Mouse (Mus musculus) yolk sac, embryonic 10.5 days (tissue): ENCODE results near the gene Lrrc40.
A peak's percentile ranks its signal among the peaks of the same experiment; 100 is the strongest.

Experiments used
- DNase-seq: peaks from one replicate; pipeline ENCODE4 v3.0.0-alpha.2; 2017; ENCODE audit warnings: low spot score

The Lrrc40 gene

GRCm38 (mm10) chr3:158036329-158036988, at the start of gene Lrrc40, which contains the start of gene Srsf11:
Gene Lrrc40, plus strand, starts transcription at chr3:158036662.
Gene Srsf11, minus strand, starts transcription at chr3:158036639.
- peak; percentile 94 for DNase-seq

- peak; percentile 79 for DNase-seq
Observed at GRCm38 (mm10) chr3:157993322-157993721, 43.1 kb upstream of the Lrrc40 start.

GRCm38 (mm10) chr3:157995726-157996125, 40.7 kb upstream of the Lrrc40 start:
- DNase-seq, result no peak

GRCm38 (mm10) chr3:157998742-157999369, 37.6 kb upstream of the Lrrc40 start:
- DNase-seq, result no peak

DNA sequence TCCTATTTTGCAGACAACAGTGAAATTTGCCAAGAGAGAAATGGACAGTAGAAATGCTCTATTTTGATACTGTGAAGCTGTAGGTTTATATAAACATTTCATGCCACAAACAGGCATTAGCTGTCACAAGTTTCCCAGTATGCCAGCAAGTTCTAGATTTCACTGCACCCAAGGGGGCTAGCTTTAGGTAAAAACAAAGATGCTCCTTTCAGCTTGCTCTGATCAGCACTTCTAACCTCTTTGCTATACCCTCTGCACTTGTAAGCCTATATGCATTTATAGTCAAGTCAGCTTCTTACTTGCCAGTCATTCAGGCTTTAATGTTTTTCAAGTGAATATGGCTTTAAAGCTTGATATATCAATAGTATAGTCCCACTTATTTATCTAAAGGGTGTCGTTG, 27.8 kb upstream of the Lrrc40 start:
- DNase-seq, result no peak

- no peak for DNase-seq
Observed at GRCm38 (mm10) chr3:158009762-158010320, 26.6 kb upstream of the Lrrc40 start.

- peak; percentile 89 for DNase-seq
Observed at GRCm38 (mm10) chr3:158031371-158031925, 5.0 kb upstream of the Lrrc40 start.

DNA sequence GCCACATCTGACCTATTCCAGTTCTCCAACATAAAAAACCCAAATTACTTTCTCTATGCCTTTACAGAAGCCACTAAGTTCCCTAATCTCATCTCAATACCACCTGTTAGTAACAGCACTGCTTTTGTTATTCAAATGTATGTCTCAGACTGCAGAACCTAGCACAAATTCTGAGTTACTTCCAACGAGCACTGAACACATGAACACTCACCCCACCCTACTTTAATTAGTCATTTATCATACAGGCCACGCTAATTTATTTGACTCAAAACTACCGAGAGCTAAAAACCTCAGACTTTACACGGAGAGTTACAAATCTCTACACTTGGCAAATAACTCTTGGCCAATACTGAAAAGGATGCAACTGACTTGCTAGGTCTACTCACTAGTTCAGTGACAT, 4.4 kb upstream of the Lrrc40 start:
- no peak for DNase-seq

- no peak for DNase-seq
Observed at GRCm38 (mm10) chr3:158035866-158036265, 596 bp upstream of the Lrrc40 start.

- no peak for DNase-seq
Observed at GRCm38 (mm10) chr3:158038106-158038505, 1.6 kb downstream of the Lrrc40 start.

GRCm38 (mm10) chr3:158040755-158041154, 4.3 kb downstream of the Lrrc40 start:
- no peak for DNase-seq

- DNase-seq, result no peak
Observed at GRCm38 (mm10) chr3:158049508-158049907, 13.0 kb downstream of the Lrrc40 start.

DNA sequence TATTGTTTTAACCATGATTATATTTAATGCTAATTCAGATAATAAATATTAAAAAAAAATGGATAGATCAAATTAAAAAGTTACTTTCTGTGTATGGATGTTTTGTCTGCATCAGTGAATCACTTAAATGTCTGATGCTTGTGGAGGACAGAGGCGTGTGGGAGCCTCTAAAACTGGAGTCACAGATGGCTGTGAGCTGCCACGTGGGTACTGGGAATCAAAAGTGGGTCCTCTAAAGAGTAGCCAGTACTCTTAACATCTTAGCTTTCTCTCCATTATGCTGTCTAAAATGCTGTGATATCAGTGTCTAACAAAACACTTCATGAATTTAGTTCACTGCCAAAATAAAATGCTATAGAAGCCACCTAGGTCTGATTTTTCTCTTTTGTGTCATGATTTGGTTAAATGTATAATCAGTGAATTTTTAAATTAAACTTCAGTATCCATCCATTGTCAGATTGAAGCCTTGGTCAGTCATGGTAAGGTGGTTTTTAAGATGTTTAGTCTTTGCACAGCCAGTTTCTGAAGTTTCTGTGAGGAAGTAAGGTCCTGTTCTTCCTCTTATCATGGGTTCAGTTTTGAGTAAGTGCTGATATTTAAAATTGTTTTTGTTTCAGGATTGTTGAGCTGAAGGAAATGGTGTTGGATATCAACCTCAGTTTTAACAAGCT, 24.3 kb downstream of the Lrrc40 start:
- DNase-seq, result no peak

- DNase-seq, result no peak
Observed at GRCm38 (mm10) chr3:158061811-158062523, 25.5 kb downstream of the Lrrc40 start.

- DNase-seq, result no peak
Observed at GRCm38 (mm10) chr3:158065256-158065655, 28.8 kb downstream of the Lrrc40 start.

- DNase-seq, result no peak
Observed at GRCm38 (mm10) chr3:158067916-158068315, 31.5 kb downstream of the Lrrc40 start.

- no peak for DNase-seq
Observed at GRCm38 (mm10) chr3:158068613-158069263, 32.3 kb downstream of the Lrrc40 start.

DNA sequence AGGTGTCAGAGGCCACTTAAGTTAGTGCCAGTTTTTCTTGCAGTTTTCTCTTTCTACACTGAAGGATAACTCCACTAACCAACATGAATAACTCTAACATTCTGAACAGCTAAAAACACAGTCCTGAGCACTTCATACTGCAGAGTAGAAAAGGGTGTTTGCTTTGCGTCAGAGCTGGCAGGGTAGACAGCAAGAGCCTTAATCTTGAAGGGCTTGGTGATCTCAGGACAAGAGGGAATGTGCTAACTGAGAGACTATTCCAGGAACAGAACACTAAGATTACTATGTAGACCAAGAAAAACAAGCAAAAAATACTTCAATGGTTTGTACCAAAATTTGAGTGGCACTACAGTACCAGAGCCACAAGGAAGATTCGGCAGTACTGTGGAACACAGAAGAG, 38.5 kb downstream of the Lrrc40 start:
- no peak for DNase-seq

DNA sequence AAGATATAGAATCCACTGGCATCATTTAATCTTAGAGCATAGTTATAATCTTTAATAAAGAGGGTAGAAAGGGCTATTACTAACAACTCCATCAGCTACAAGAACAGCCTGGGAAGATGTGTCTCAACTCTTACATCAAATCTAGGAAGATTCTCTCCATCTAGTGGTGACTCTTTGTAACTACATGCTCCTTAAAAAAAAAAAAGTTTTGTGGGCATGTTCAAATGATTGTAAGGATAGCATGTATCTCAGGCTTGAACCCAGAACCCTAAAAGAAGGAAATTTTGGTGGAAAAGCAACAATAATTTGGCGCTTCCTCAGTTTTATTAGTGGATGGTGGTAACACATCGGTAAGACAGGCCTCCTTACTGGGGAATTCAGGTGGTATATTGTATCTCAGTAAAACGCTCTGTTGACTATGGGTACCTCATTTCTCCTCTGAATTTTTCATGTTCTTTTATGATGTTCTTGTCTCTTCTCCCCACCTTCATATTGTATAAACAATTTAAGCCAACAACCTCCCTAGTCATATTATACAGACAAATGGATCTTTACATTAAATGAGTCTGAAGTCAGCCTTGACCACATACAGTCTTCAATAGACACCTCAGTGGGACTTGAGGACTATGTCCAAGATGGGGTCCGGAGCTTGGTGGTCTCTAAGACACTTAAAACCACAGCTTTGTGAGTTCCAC, 40.4 kb downstream of the Lrrc40 start:
- no peak for DNase-seq

- DNase-seq, result no peak
Observed at GRCm38 (mm10) chr3:158077380-158077772, 40.9 kb downstream of the Lrrc40 start.

DNA sequence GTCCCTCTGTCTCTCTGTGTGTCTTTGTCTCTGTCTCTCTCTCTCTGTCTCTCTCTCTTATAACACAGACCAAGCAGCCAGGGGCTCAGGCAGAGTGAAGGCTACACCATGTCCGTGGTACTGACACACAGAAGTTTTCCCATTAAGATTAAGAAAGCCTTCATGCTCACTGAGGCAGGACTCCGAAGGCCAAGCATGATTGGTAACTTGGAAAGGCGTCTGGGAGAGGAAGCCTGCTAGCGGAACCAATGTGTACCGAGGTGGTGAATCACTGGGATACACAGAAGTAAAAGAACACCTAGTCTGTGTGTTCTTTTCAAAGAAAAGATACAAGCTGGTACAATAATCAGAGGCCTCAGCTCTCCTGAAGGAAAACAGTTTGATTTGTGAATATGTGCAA, 41.4 kb downstream of the Lrrc40 start:
- DNase-seq, result no peak
